Mouse (Mus musculus) forebrain, embryonic 12.5 days (tissue): ENCODE results near the gene Tmem132c. TPM values are rescaled to one million over a fixed set of nuclear protein-coding genes. Genes with fewer than 3 reads are reported as not detected.

ENCODE experiments used
- ATAC-seq: fragments of 200-750 bp; cut with Nextera tagmentation; 2 replicates; pipeline ENCODE4 v1.8.0; 2017; ENCODE audit warnings: moderate TSS enrichment; ENCODE audit not compliant: low FRiP score
- H3K27ac ChIP-seq: fragments of 300-500 bp; sonication (generic); 2 replicates; pipeline ENCODE4 v1.5.1; 2016; ENCODE audit warnings: mild to moderate bottlenecking
- H3K27me3 ChIP-seq: fragments of 300-500 bp; sonication (generic); 2 replicates; pipeline ENCODE4 v1.6.1; 2016; ENCODE audit warnings: mild to moderate bottlenecking
- H3K36me3 ChIP-seq: fragments of 300-500 bp; sonication (generic); replicated peaks from 2 replicates; pipeline ENCODE4 v1.6.1; 2016; ENCODE audit warnings: mild to moderate bottlenecking
- H3K4me1 ChIP-seq: fragments of 300-500 bp; sonication (generic); 2 replicates; pipeline ENCODE4 v1.6.1; 2016
- H3K4me2 ChIP-seq: fragments of 300-500 bp; sonication (generic); 2 replicates; pipeline ENCODE4 v1.6.1; 2016; ENCODE audit warnings: mild to moderate bottlenecking, moderate library complexity
- H3K4me3 ChIP-seq: fragments of 300-500 bp; sonication (generic); replicated peaks from 2 replicates; pipeline ENCODE4 v1.5.1; 2016; ENCODE audit warnings: mild to moderate bottlenecking
- H3K9ac ChIP-seq: fragments of 300-500 bp; sonication (generic); 2 replicates; pipeline ENCODE4 v1.6.1; 2016; ENCODE audit warnings: mild to moderate bottlenecking
- H3K9me3 ChIP-seq: fragments of 300-500 bp; sonication (generic); 2 replicates; pipeline ENCODE4 v1.6.1; 2016
- WGBS: fragments of 180-500 bp; shearing (Covaris S2); methylation state at CpG from one replicate; pipeline ENCODE4 v1.1.7; 2016; 5-methylcytosine and 5-hydroxymethylcytosine counted together
- polyA plus RNA-seq: library from polyadenylated mRNA; unstranded; fragments of >200 nt; fragmentation: Nextera tagmentation; extraction: Ambion mirVana; gene quantifications from 2 replicates; pipeline ENCODE4 v1.2.1, GENCODE M21; 2016

Tmem132c gene
- polyA plus RNA-seq, 1 experiment from 2014 or later: 20.9 TPM

DNA sequence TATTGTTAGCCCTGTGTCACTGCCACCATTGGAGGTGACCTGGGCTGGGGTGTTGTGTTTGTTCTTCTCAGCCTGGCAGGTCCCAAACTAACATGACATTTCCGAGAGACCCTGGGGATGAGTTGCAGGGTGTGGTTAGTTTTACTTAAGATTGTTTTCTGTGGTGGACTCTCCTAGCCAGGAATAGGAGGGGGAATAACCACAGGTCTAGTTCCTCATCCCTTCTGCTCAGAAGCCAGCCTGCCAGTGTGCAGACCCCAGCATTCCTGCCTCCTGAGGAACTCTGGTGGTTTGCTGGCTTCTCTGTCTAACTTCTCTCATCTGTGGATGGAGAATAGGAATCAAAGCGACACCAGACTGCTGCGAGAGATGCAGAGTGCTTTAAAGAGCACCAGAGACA, 240.7 kb downstream of the Tmem132c start:
- Histone ChIP-seq H3K9ac (no peak overlapping the region), H3K9me3 (0 out of 2 replicates have a peak, but pooled peaks cover 3% of the 10 kb centered on the region), H3K4me3 (no peak overlapping the region), H3K36me3 (no peaks in the 10 kb centered on the region), H3K4me2 (no peak overlapping the region), H3K4me1 (peaks cover 41% of the 10 kb centered on the region), H3K27me3 (peaks cover 6% of the 10 kb centered on the region; the same call in 1 of the 2 replicates), H3K27ac (no peak overlapping the region)
- no peak for ATAC-seq
- 91% methylated on average over 3 of the region's 3 CpGs for WGBS

DNA sequence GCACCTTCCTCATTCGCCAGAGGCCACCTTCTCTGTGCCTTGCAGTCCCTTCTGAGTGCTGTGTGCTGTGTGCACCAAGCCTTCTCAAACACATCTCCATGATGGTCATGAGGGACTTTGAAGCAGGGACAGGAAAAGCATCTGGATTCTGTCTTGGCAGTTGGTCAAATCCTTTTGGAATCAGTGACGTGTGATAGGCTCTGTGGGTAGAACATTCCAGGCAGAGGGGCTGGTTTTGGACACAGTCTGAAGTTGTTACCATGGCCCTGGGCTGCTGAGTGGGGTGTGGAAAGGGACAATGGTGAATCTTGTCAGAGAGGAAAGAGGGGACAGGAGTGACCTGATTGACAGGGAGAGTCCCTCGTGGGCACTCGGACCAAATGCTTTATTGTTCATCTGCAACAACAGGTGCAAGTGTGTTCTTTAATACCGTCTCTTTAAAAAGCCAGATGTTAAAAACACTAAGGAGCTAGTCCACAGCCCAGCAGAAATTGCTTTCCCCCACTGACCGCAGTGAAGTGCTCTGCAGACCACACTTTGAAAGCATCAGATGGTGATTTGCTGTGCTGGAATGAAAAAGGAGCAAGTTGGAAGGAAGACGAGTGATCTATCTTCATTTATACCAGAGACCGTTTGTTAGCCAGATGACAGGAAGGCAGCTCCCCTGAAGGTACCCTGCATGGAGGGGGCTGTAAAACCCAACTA, 242.5 kb downstream of the Tmem132c start:
- peaks cover 3% of the 10 kb centered on the region; the same call in 1 of the 2 replicates for H3K27me3 ChIP-seq
- H3K27ac ChIP-seq: no peak overlapping the region
- H3K36me3 ChIP-seq: no peaks in the 10 kb centered on the region
- H3K4me1 ChIP-seq: peaks cover 25% of the 10 kb centered on the region
- ATAC-seq: no peak
- no peak overlapping the region for H3K4me3 ChIP-seq
- no peak overlapping the region for H3K9ac ChIP-seq
- 0 out of 2 replicates have a peak, but pooled peaks cover 3% of the 10 kb centered on the region for H3K9me3 ChIP-seq
- 53% methylated on average over 8 of the region's 8 CpGs for WGBS
- H3K4me2 ChIP-seq: no peak overlapping the region

- H3K27me3 ChIP-seq: peaks cover 3% of the 10 kb centered on the region; the same call in 1 of the 2 replicates
- no peak overlapping the region for H3K4me2 ChIP-seq
- no peaks in the 10 kb centered on the region for H3K36me3 ChIP-seq
- H3K27ac ChIP-seq: no peak overlapping the region
- no peak overlapping the region for H3K9ac ChIP-seq
- H3K4me3 ChIP-seq: no peak overlapping the region
- H3K9me3 ChIP-seq: 0 out of 2 replicates have a peak, but pooled peaks cover 3% of the 10 kb centered on the region
- peaks cover 25% of the 10 kb centered on the region for H3K4me1 ChIP-seq
- ATAC-seq: no peak
- 46% methylated on average over 13 of the region's 13 CpGs for WGBS
These were observed 243.3 kb downstream of the Tmem132c start for GRCm38 (mm10) chr5:127484813-127485486.

DNA sequence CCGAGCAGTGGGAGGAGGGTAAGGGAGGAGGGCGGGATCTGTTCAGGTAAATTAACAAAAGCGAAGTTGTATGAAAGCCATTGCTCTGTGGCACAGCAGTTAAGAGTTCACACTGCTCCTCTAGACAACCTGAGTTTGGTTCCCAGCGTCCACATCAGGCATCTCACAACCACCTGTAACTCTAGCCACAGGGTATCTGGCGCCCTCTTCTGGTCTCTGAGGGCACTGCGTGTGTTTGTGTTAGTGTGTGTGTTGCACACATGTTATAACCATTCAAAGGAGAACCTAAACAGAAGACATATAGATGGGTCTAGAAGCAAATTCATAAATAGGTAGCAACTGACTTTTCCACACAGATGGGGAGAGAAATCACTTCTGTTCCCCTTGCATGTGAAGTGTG, 245.6 kb downstream of the Tmem132c start:
- no peak for ATAC-seq
- Histone ChIP-seq H3K27me3 (no peaks in the 10 kb centered on the region), H3K4me2 (no peak overlapping the region), H3K4me1 (peaks cover 19% of the 10 kb centered on the region), H3K4me3 (no peak overlapping the region), H3K9me3 (0 out of 2 replicates have a peak, but pooled peaks cover 3% of the 10 kb centered on the region), H3K27ac (no peak overlapping the region), H3K36me3 (no peaks in the 10 kb centered on the region), H3K9ac (no peak overlapping the region)
- 85% methylated on average over 6 of the region's 6 CpGs for WGBS

DNA sequence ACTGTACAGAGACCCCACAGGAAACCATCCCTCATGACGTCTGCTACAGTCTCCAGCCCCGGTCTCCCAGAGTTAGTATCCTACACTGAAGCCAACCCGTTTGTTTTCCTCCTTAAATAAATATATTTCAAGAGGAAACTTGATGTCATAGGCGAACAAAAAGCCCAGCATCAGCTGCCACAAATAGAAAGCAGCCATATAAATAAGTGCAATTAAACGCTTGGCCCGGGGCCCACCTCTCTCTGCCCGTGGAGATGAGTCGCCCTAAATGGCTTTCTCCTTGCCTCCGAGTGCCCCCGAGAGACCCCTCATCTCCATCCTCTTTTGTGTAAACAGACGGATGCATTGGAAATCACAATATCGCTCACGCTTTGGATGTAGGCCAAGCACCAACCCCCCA, 247.1 kb downstream of the Tmem132c start:
- Histone ChIP-seq H3K4me1 (peaks cover 17% of the 10 kb centered on the region), H3K36me3 (no peaks in the 10 kb centered on the region), H3K9me3 (0 out of 2 replicates have a peak, but pooled peaks cover 3% of the 10 kb centered on the region), H3K4me2 (no peak overlapping the region), H3K27ac (no peak overlapping the region), H3K27me3 (no peaks in the 10 kb centered on the region), H3K4me3 (no peak overlapping the region), H3K9ac (no peak overlapping the region)
- no peak for ATAC-seq
- 74% methylated on average over 13 of the region's 13 CpGs for WGBS

DNA sequence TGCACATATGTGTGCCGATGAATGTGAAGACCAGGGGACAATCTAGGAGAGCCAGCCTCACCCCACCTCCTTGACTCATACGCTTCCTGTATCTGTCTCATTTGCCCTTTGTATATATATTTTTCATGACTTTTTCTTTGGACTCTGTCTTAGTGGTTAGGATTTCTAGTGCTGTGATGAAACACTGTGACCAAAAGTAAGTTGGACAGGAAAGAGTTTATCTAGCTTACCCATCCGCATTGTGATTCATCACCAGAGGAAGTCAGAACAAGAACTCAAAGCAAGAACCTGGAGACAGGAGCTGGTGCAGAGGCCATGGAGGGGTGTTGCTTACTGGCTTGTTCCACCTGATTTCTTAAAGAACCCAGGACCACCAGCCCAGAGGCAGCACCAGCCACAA, 250.1 kb downstream of the Tmem132c start:
- Histone ChIP-seq H3K4me3 (no peak overlapping the region), H3K4me2 (no peak overlapping the region), H3K4me1 (0 out of 2 replicates have a peak, but pooled peaks cover 1% of the 10 kb centered on the region), H3K27ac (no peak overlapping the region), H3K9me3 (0 out of 2 replicates have a peak, but pooled peaks cover 3% of the 10 kb centered on the region), H3K27me3 (no peaks in the 10 kb centered on the region), H3K9ac (no peak overlapping the region), H3K36me3 (no peaks in the 10 kb centered on the region)
- WGBS: 92% methylated on average over 3 of the region's 3 CpGs
- ATAC-seq: no peak

DNA sequence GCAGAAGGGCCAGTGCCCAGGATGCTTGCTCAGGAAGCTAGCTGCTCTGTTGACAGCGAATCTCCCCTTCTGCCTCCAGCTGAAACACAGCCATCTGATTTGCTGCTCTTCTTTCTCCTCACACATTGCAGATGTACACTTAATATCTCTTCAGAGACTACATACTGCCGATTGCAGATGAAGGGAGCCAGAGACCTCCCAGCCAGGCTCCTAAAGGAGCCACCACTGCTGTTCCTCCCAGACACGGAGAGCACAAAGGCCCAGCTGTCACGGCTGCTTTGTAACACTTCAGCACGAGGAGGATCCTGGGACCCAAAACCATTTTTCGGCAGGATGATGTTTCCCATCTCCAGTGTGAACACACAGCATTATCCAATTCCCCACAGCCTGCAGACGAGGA, 255.3 kb downstream of the Tmem132c start:
- no peak overlapping the region for H3K4me3 ChIP-seq
- H3K27ac ChIP-seq: no peak overlapping the region
- ATAC-seq: no peak
- no peaks in the 10 kb centered on the region for H3K9me3 ChIP-seq
- no peak overlapping the region for H3K9ac ChIP-seq
- no peak overlapping the region for H3K4me2 ChIP-seq
- no peaks in the 10 kb centered on the region for H3K36me3 ChIP-seq
- peaks cover 11% of the 10 kb centered on the region; the same call in 1 of the 2 replicates for H3K4me1 ChIP-seq
- no peaks in the 10 kb centered on the region for H3K27me3 ChIP-seq
- 57% methylated on average over 7 of the region's 7 CpGs for WGBS

- Histone ChIP-seq H3K36me3 (no peaks in the 10 kb centered on the region), H3K9ac (no peak overlapping the region), H3K4me3 (no peak overlapping the region), H3K27ac (no peak overlapping the region), H3K4me1 (peaks cover 11% of the 10 kb centered on the region; the same call in 1 of the 2 replicates), H3K9me3 (no peaks in the 10 kb centered on the region), H3K27me3 (no peaks in the 10 kb centered on the region), H3K4me2 (no peak overlapping the region)
- ATAC-seq: no peak
- WGBS: 69% methylated on average over 12 of the region's 12 CpGs
These were observed 257.7 kb downstream of the Tmem132c start for GRCm38 (mm10) chr5:127499151-127499827.

DNA sequence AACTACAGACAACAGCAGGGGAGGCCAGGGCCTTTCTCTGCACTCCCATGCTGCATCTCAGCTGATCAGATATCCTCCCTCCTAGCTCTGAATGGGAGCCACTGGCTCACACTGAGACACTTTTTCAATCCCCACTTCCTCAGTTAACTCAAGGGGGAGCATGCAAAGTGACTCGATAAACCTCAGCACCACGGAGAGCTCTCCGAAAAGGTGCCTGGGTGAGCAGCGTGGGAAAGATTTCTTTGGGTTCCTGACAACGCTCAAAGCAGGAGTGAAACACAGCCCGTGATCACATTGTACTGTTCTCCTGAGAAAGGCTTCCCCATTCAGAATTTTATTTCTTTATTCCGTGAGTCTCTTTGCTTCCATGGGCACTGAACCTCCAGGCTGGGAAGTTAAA, 261.2 kb downstream of the Tmem132c start:
- H3K4me1 ChIP-seq: peaks cover 6% of the 10 kb centered on the region; the same call in 1 of the 2 replicates
- H3K9ac ChIP-seq: no peak overlapping the region
- H3K4me3 ChIP-seq: no peak overlapping the region
- H3K27ac ChIP-seq: no peak overlapping the region
- H3K27me3 ChIP-seq: no peaks in the 10 kb centered on the region
- WGBS: 30% methylated on average over 7 of the region's 7 CpGs
- H3K9me3 ChIP-seq: no peaks in the 10 kb centered on the region
- ATAC-seq: no peak
- H3K36me3 ChIP-seq: no peaks in the 10 kb centered on the region
- no peak overlapping the region for H3K4me2 ChIP-seq

DNA sequence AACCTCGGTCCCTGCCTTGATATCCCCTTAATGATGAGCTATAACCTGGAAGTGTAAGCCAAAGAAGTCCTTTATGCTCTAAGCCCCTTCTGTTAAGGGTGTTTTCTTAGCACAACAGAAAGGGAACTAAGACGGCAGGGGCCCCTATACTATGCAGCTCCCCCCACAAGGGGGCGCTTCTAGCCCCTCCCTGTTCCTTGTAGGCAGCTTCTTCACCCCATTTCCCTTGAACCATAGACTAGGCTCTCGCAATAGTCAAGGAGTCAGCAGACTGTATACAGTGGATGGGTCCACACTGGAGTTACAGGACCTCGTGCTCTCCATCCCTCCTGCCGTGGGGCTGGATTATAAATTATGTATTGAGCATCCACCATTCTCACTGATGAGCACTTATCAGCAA, 264.1 kb downstream of the Tmem132c start:
- no peaks in the 10 kb centered on the region for H3K36me3 ChIP-seq
- H3K4me2 ChIP-seq: no peak overlapping the region
- 78% methylated on average over 6 of the region's 6 CpGs for WGBS
- no peak overlapping the region for H3K27ac ChIP-seq
- H3K4me3 ChIP-seq: no peak overlapping the region
- H3K4me1 ChIP-seq: peaks cover 3% of the 10 kb centered on the region; the same call in 1 of the 2 replicates
- no peaks in the 10 kb centered on the region for H3K9me3 ChIP-seq
- H3K27me3 ChIP-seq: no peaks in the 10 kb centered on the region
- ATAC-seq: no peak
- H3K9ac ChIP-seq: no peak overlapping the region

GRCm38 (mm10) chr5:127511653-127512052, 270.0 kb downstream of the Tmem132c start:
- no peaks in the 10 kb centered on the region for H3K27me3 ChIP-seq
- WGBS: 92% methylated on average over 6 of the region's 6 CpGs
- H3K9me3 ChIP-seq: no peaks in the 10 kb centered on the region
- no peak for ATAC-seq
- no peak overlapping the region for H3K4me2 ChIP-seq
- H3K27ac ChIP-seq: no peak overlapping the region
- H3K4me1 ChIP-seq: peaks cover 3% of the 10 kb centered on the region; the same call in 1 of the 2 replicates
- no peak overlapping the region for H3K4me3 ChIP-seq
- no peak overlapping the region for H3K9ac ChIP-seq
- no peaks in the 10 kb centered on the region for H3K36me3 ChIP-seq

DNA sequence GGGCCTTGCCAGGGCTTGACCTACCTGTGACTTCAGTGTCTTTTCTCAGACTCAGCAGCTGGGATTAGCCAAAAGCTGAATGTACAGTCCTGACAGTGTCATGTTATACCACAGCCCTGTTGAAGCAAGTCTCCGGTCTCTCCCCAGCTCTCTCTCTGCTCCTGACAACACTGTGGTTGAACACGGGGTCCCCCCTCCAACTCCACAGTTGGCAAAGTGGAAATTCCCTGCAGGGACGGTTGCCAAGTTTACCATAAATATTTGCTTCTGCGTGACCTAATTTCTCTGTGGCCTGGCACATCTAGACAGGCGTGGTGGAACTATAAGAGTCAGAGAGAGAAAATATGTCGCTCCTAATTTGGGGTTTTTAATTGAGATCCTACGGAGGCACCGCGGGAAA, 274.4 kb downstream of the Tmem132c start:
- WGBS: 91% methylated on average over 9 of the region's 9 CpGs

More for the DNA sequence above, 274.4 kb downstream of the Tmem132c start:
- H3K4me2 ChIP-seq: no peak overlapping the region
- H3K27me3 ChIP-seq: no peaks in the 10 kb centered on the region
- no peak overlapping the region for H3K9ac ChIP-seq
- H3K4me3 ChIP-seq: no peak overlapping the region
- no peak for ATAC-seq
- H3K9me3 ChIP-seq: no peaks in the 10 kb centered on the region
- H3K36me3 ChIP-seq: no peaks in the 10 kb centered on the region
- no peak overlapping the region for H3K27ac ChIP-seq
- no peaks in the 10 kb centered on the region for H3K4me1 ChIP-seq
